Comparison of ENCODE assay signal across 8 mouse cellular contexts in the genomic region with DNA sequence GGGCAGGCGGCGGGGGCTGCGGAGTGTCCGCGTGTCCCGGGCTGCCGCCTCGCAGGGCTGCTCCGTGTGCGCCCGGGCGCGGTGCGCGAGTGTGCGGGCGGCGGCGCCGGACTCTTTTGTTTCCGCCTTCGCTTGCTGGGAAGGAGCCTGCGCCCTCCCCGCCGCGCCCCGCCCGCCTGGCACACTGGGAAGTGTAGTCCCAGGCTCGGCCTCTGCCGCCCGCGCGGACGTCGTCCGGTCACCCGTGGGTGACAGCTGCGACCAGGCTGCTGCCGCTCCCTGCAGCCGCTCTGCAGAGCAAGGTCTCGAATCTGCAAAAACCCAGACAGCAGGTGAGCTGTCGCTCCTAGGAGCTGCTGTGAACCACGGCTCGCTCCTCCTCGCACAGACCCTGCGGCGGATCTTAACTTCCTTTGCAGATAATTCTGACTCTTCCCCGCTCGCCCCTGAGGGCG. TPM values are rescaled to one million over a fixed set of nuclear protein-coding genes. Genes with fewer than 3 reads are reported as not detected.
A peak's percentile ranks its signal among the peaks of the same experiment; 100 is the strongest.
DNase-seq lines count a peak whose midpoint lies in the region; ATAC-seq and TF ChIP-seq lines count a peak whose summit lies in the region.

A gene (minus strand): TSS at position 137 of the 455 bp plus-strand sequence.

- H3K79me2 ChIP-seq in macrophage (ENCODE audit: inconsistent target), result peaks cover 47% of the 10 kb centered on the region

- H3K9me3 ChIP-seq in hindbrain, embryonic 15.5 days, result no peaks in the 10 kb centered on the region

- no peaks in the 10 kb centered on the region for H3K27me3 ChIP-seq in Patski
- no peaks in the 10 kb centered on the region for H3K27me3 ChIP-seq in hindbrain, embryonic 15.5 days

- DNase-seq in Patski (ENCODE audit: low read depth, low spot score), result no peak
- DNase-seq in cerebellum, postnatal 14 days, result peak; percentile 95
- peak; percentile 90 for DNase-seq in gastrocnemius, adult 18-20 months (ENCODE audit: low spot score)
- DNase-seq in left cerebral cortex, adult 2 months (ENCODE audit: extremely low spot score in 1 of 2, low spot score in 2 of 2), result peak; percentile 92 to 94
- DNase-seq in retina, postnatal 7 days (ENCODE audit: low read depth, low spot score), result peak; percentile 69
- DNase-seq in urinary bladder, adult 18-20 months (ENCODE audit: low spot score in 2 of 2), result peak; percentile 83 to 87

- H3K4me1 ChIP-seq in hindbrain, embryonic 15.5 days (replicated peaks), result peaks cover 41% of the 10 kb centered on the region

- no peaks in the 10 kb centered on the region for H3K36me3 ChIP-seq in hindbrain, embryonic 15.5 days
- no peaks in the 10 kb centered on the region for H3K36me3 ChIP-seq in macrophage (ENCODE audit: inconsistent target)

- no peak for TF ChIP-seq CTCF in Patski (IDR thresholded peaks at IDR 0.05)
- peak; percentile 41 for TF ChIP-seq CTCF in left cerebral cortex, adult 2 months (IDR thresholded peaks at IDR 0.05)

- peak within 1 kb of the TSS; percentile 90 for H3K4me3 ChIP-seq in hindbrain, embryonic 15.5 days
- H3K4me3 ChIP-seq in left cerebral cortex, adult 2 months, result peak within 1 kb of the TSS; percentile 76
- H3K4me3 ChIP-seq in macrophage (ENCODE audit: inconsistent target), result peak within 1 kb of the TSS; percentile 69

- H3K4me2 ChIP-seq in hindbrain, embryonic 15.5 days, result peak within 1 kb of the TSS; percentile 57

- in situ Hi-C loops in Patski (cut with MboI; ENCODE audit: low pct_unique_long_range_greater_than_20kb), result no loop called here

- POLR2A ChIA-PET in Patski (lab: Charles Lee), result no interaction called here

- peak within 1 kb of the TSS; percentile 87 for H3K27ac ChIP-seq in hindbrain, embryonic 15.5 days (replicated peaks)
- peak within 1 kb of the TSS; percentile 90 for H3K27ac ChIP-seq in left cerebral cortex, adult 2 months
- no peak within 1 kb of the TSS for H3K27ac ChIP-seq in macrophage

- H3K9ac ChIP-seq in hindbrain, embryonic 15.5 days, result peak within 1 kb of the TSS; percentile 97

- CTCF ChIA-PET in Patski (lab: Charles Lee), result no interaction called here

- peak; percentile 93 for ATAC-seq in Patski
- ATAC-seq in hindbrain, embryonic 15.5 days (ENCODE audit: low FRiP score, low read depth), result peak; percentile 96

- intact Hi-C loops in left cerebral cortex, adult 2 months (cut with DNase I), result no loop called here

- under 1% methylated on average over 50 of the region's 50 CpGs for WGBS in hindbrain, embryonic 15.5 days
- WGBS in macrophage (ENCODE audit: missing documents), result under 1% methylated on average over 50 of the region's 50 CpGs

RNA-seq across cellular contexts. Expression of the gene that starts here (rescaled TPM):
- polyA plus RNA-seq in Patski (2021) (53.4 TPM), macrophage (2018) (32.3 to 62.9 TPM (median 34.0 TPM) in 3 replicates)
- total RNA-seq in gastrocnemius, adult 18-20 months (2021), result 100 to 1,000 TPM; 170 to 210 TPM
- polyA plus RNA-seq in hindbrain, embryonic 15.5 days (2015; fragmentation: Nextera tagmentation; extraction: Ambion mirVana), result 154 and 186 TPM in 2 replicates
- 10 to 100 TPM; 49.6 to 50.7 TPM for total RNA-seq in left cerebral cortex, adult 2 months (2021)
- 10 to 100 TPM in 23 of 26 experiments, 1 to 10 TPM in 3; 2.6 to 87.9 (median 22.5) TPM for total RNA-seq in macrophage (2018; cell fraction: chromatin; rRNA removed)
- 10 to 100 TPM; 18.3 to 38.4 (median 24.8) TPM for total RNA-seq in macrophage (2018; cell fraction: cytosol; rRNA removed)
- 10 to 100 TPM; 11.4 to 88.7 (median 31.4) TPM for total RNA-seq in macrophage (2018; cell fraction: nucleus; rRNA removed)
